Mouse (Mus musculus) limb, embryonic 12.5 days (tissue): ENCODE data around the gene Acacb. TPM values are rescaled to one million over a fixed set of nuclear protein-coding genes. Genes with fewer than 3 reads are reported as not detected.

Source experiments
- ATAC-seq: fragments of 200-750 bp; cut with Nextera tagmentation; 2 replicates; pipeline ENCODE4 v1.8.0; 2017; ENCODE audit warnings: low read depth, moderate TSS enrichment; ENCODE audit not compliant: insufficient number of reproducible peaks, insufficient read depth, low FRiP score, low TSS enrichment
- H3K27ac ChIP-seq: fragments of 300-500 bp; sonication (generic); 2 replicates; pipeline ENCODE4 v1.5.1; 2016; ENCODE audit warnings: mild to moderate bottlenecking, moderate library complexity
- H3K27me3 ChIP-seq: fragments of 300-500 bp; sonication (generic); 2 replicates; pipeline ENCODE4 v1.6.1; 2016; ENCODE audit warnings: mild to moderate bottlenecking, moderate library complexity
- H3K36me3 ChIP-seq: fragments of 300-500 bp; sonication (generic); 2 replicates; pipeline ENCODE4 v1.6.1; 2016; ENCODE audit warnings: mild to moderate bottlenecking, moderate library complexity
- H3K4me1 ChIP-seq: fragments of 300-500 bp; sonication (generic); replicated peaks from 2 replicates; pipeline ENCODE4 v1.6.1; 2016
- H3K4me2 ChIP-seq: fragments of 300-500 bp; sonication (generic); 2 replicates; pipeline ENCODE4 v1.6.1; 2016; ENCODE audit warnings: mild to moderate bottlenecking, moderate library complexity
- H3K4me3 ChIP-seq: fragments of 300-500 bp; sonication (generic); replicated peaks from 2 replicates; pipeline ENCODE4 v1.5.1; 2016; ENCODE audit warnings: mild to moderate bottlenecking
- H3K9ac ChIP-seq: fragments of 300-500 bp; sonication (generic); replicated peaks from 2 replicates; pipeline ENCODE4 v1.6.1; 2016; ENCODE audit warnings: mild to moderate bottlenecking, moderate library complexity
- H3K9me3 ChIP-seq: fragments of 300-500 bp; sonication (generic); 2 replicates; pipeline ENCODE4 v1.6.1; 2016; ENCODE audit warnings: mild to moderate bottlenecking, moderate library complexity
- WGBS: fragments of 180-500 bp; shearing (Covaris S2); methylation state at CpG from one replicate; pipeline ENCODE4 v1.1.7; 2016; 5-methylcytosine and 5-hydroxymethylcytosine counted together
- polyA plus RNA-seq: library from polyadenylated mRNA; unstranded; fragments of >200 nt; fragmentation: Nextera tagmentation; extraction: Ambion mirVana; gene quantifications from 2 replicates; pipeline ENCODE4 v1.2.1, GENCODE M21; 2016

Acacb gene
- polyA plus RNA-seq, 1 experiment from 2014 or later = 4.7 TPM

GRCm38 (mm10) chr5:114161424-114161823, 15.1 kb downstream of the Acacb start:
- WGBS = 91% methylated on average over 6 of the region's 6 CpGs
- H3K9me3 ChIP-seq = no peaks in the 10 kb centered on the region
- H3K4me1 ChIP-seq = no peaks in the 10 kb centered on the region
- H3K4me2 ChIP-seq = no peak overlapping the region
- H3K36me3 ChIP-seq = no peaks in the 10 kb centered on the region
- no peak overlapping the region for H3K27ac ChIP-seq
- H3K27me3 ChIP-seq = no peaks in the 10 kb centered on the region
- H3K4me3 ChIP-seq = no peak overlapping the region
- ATAC-seq = no peak
- no peak overlapping the region for H3K9ac ChIP-seq

GRCm38 (mm10) chr5:114162106-114162815, 15.9 kb downstream of the Acacb start:
- Histone ChIP-seq H3K4me2 (no peak overlapping the region), H3K9ac (no peak overlapping the region), H3K27me3 (no peaks in the 10 kb centered on the region), H3K9me3 (no peaks in the 10 kb centered on the region), H3K36me3 (no peaks in the 10 kb centered on the region), H3K27ac (no peak overlapping the region), H3K4me1 (no peaks in the 10 kb centered on the region), H3K4me3 (no peak overlapping the region)
- WGBS = 51% methylated on average over 12 of the region's 12 CpGs
- ATAC-seq = no peak

GRCm38 (mm10) chr5:114163117-114163696, 16.9 kb downstream of the Acacb start:
- no peak overlapping the region for H3K4me3 ChIP-seq
- H3K36me3 ChIP-seq = no peaks in the 10 kb centered on the region
- H3K9me3 ChIP-seq = no peaks in the 10 kb centered on the region
- H3K27me3 ChIP-seq = no peaks in the 10 kb centered on the region
- no peaks in the 10 kb centered on the region for H3K4me1 ChIP-seq
- no peak overlapping the region for H3K9ac ChIP-seq
- no peak overlapping the region for H3K4me2 ChIP-seq
- WGBS = 83% methylated on average over 6 of the region's 6 CpGs
- no peak for ATAC-seq
- no peak overlapping the region for H3K27ac ChIP-seq

- H3K4me3 ChIP-seq = no peak overlapping the region
- 74% methylated on average over 7 of the region's 7 CpGs for WGBS
- H3K9me3 ChIP-seq = no peaks in the 10 kb centered on the region
- no peak overlapping the region for H3K27ac ChIP-seq
- H3K4me1 ChIP-seq = 0 out of 2 replicates have a peak, but pooled peaks cover 6% of the 10 kb centered on the region
- ATAC-seq = no peak
- H3K27me3 ChIP-seq = peaks cover 8% of the 10 kb centered on the region
- no peak overlapping the region for H3K4me2 ChIP-seq
- no peak overlapping the region for H3K9ac ChIP-seq
- no peaks in the 10 kb centered on the region for H3K36me3 ChIP-seq
Observed at GRCm38 (mm10) chr5:114170345-114170744, 24.0 kb downstream of the Acacb start.

- H3K36me3 ChIP-seq = no peaks in the 10 kb centered on the region
- no peak overlapping the region for H3K4me2 ChIP-seq
- H3K27ac ChIP-seq = no peak overlapping the region
- WGBS = 89% methylated on average over 3 of the region's 3 CpGs
- H3K4me1 ChIP-seq = peaks cover 6% of the 10 kb centered on the region; the same call in 1 of the 2 replicates
- peaks cover 8% of the 10 kb centered on the region for H3K27me3 ChIP-seq
- no peaks in the 10 kb centered on the region for H3K9me3 ChIP-seq
- H3K9ac ChIP-seq = no peak overlapping the region
- no peak overlapping the region for H3K4me3 ChIP-seq
- ATAC-seq = no peak
Observed at GRCm38 (mm10) chr5:114172936-114173335, 26.6 kb downstream of the Acacb start.

- Histone ChIP-seq H3K36me3 (no peaks in the 10 kb centered on the region), H3K27ac (no peak overlapping the region), H3K4me1 (peaks cover 6% of the 10 kb centered on the region; the same call in 1 of the 2 replicates), H3K4me2 (no peak overlapping the region), H3K9me3 (no peaks in the 10 kb centered on the region), H3K4me3 (no peak overlapping the region), H3K9ac (no peak overlapping the region), H3K27me3 (peaks cover 8% of the 10 kb centered on the region)
- WGBS = 76% methylated on average over 7 of the region's 7 CpGs
- no peak for ATAC-seq
Observed at GRCm38 (mm10) chr5:114173458-114173857, 27.1 kb downstream of the Acacb start.

- Histone ChIP-seq H3K36me3 (no peaks in the 10 kb centered on the region), H3K9ac (no peak overlapping the region), H3K27me3 (peaks cover 8% of the 10 kb centered on the region), H3K4me3 (no peak overlapping the region), H3K4me2 (peak overlapping the region; percentile 26; the same call in 1 of the 2 replicates), H3K9me3 (no peaks in the 10 kb centered on the region), H3K27ac (no peak overlapping the region), H3K4me1 (peaks cover 6% of the 10 kb centered on the region; the same call in 1 of the 2 replicates)
- WGBS = 30% methylated on average over 16 of the region's 16 CpGs
- no peak for ATAC-seq
Observed at GRCm38 (mm10) chr5:114173877-114174581, 27.7 kb downstream of the Acacb start.

GRCm38 (mm10) chr5:114174639-114175038, 28.3 kb downstream of the Acacb start:
- Histone ChIP-seq H3K9me3 (no peaks in the 10 kb centered on the region), H3K9ac (no peak overlapping the region), H3K36me3 (no peaks in the 10 kb centered on the region), H3K4me2 (peak overlapping the region; percentile 26), H3K4me3 (no peak overlapping the region), H3K27me3 (peaks cover 8% of the 10 kb centered on the region), H3K27ac (no peak overlapping the region), H3K4me1 (peaks cover 6% of the 10 kb centered on the region; the same call in 1 of the 2 replicates)
- 12% methylated on average over 16 of the region's 16 CpGs for WGBS
- no peak for ATAC-seq

- under 1% methylated on average over 26 of the region's 26 CpGs for WGBS
- Histone ChIP-seq H3K4me2 (peak overlapping the region; percentile 80), H3K27me3 (peaks cover 8% of the 10 kb centered on the region), H3K4me1 (peaks cover 6% of the 10 kb centered on the region; the same call in 1 of the 2 replicates), H3K9ac (peak overlapping the region; percentile 56), H3K4me3 (peak overlapping the region; percentile 56), H3K9me3 (no peaks in the 10 kb centered on the region), H3K27ac (peak overlapping the region; percentile 67; the same call in 1 of the 2 replicates), H3K36me3 (no peaks in the 10 kb centered on the region)
- peak; percentile 92 for ATAC-seq
Observed at GRCm38 (mm10) chr5:114175596-114176171, 29.3 kb downstream of the Acacb start.

- ATAC-seq = no peak
- Histone ChIP-seq H3K9ac (no peak overlapping the region; the same call in 1 of the 2 replicates), H3K9me3 (no peaks in the 10 kb centered on the region), H3K36me3 (no peaks in the 10 kb centered on the region), H3K27ac (peak overlapping the region; percentile 67; the same call in 1 of the 2 replicates), H3K4me3 (peak overlapping the region; percentile 56), H3K4me2 (peak overlapping the region; percentile 80), H3K4me1 (peaks cover 6% of the 10 kb centered on the region; the same call in 1 of the 2 replicates), H3K27me3 (peaks cover 8% of the 10 kb centered on the region)
- 53% methylated on average over 8 of the region's 8 CpGs for WGBS
Observed at GRCm38 (mm10) chr5:114176548-114177400, 30.4 kb downstream of the Acacb start.
